8 mouse cellular contexts compared by ENCODE assay signal in genomic region chr7:55841977-55842503, GRCm38 (mm10). TPM values are rescaled to one million over a fixed set of nuclear protein-coding genes. Genes with fewer than 3 reads are reported as not detected.
A peak's percentile ranks its signal among the peaks of the same experiment; 100 is the strongest.
DNase-seq lines count a peak whose midpoint lies in the region; ATAC-seq and TF ChIP-seq lines count a peak whose summit lies in the region.

No protein-coding gene starts in this region.

- peak; percentile 70 for TF ChIP-seq POLR2A in CH12.LX (IDR thresholded peaks at IDR 0.05; ENCODE audit: low read depth, low read length)

- DNase-seq in CH12.LX (ENCODE audit: extremely low read depth), result peak; percentile 61
- peak; percentile 65 for DNase-seq in c-Kit-positive CD71-negative TER-119-negative erythroid progenitor cells, embryonic 14.5 days (ENCODE audit: low read depth)
- peak; percentile 87 for DNase-seq in forebrain, embryonic 10.5 days (ENCODE audit: extremely low spot score, low spot score)
- peak; percentile 94 to 97 for DNase-seq in kidney, postnatal 25 days
- peak; percentile 89 for DNase-seq in neural tube, embryonic 11.5 days (ENCODE audit: low spot score)

- H3K9me3 ChIP-seq in CH12.LX (replicated peaks; ENCODE audit: low read length), result no peaks in the 10 kb centered on the region
- no peaks in the 10 kb centered on the region for H3K9me3 ChIP-seq in forebrain, embryonic 10.5 days
- H3K9me3 ChIP-seq in heart, embryonic 15.5 days (replicated peaks), result no peaks in the 10 kb centered on the region
- no peaks in the 10 kb centered on the region for H3K9me3 ChIP-seq in liver, embryonic 15.5 days (replicated peaks)
- no peaks in the 10 kb centered on the region for H3K9me3 ChIP-seq in neural tube, embryonic 11.5 days (ENCODE audit: control insufficient read depth, low read length)
- H3K9me3 ChIP-seq in stomach, embryonic 16.5 days (replicated peaks; ENCODE audit: control insufficient read depth, low read length), result no peaks in the 10 kb centered on the region

- H3K27me3 ChIP-seq in CH12.LX (replicated peaks), result no peaks in the 10 kb centered on the region
- H3K27me3 ChIP-seq in forebrain, embryonic 10.5 days (ENCODE audit: poor library complexity, severe bottlenecking), result no peaks in the 10 kb centered on the region
- no peaks in the 10 kb centered on the region for H3K27me3 ChIP-seq in heart, embryonic 15.5 days
- H3K27me3 ChIP-seq in liver, embryonic 15.5 days, result 0 out of 2 replicates have a peak, but pooled peaks cover 17% of the 10 kb centered on the region
- H3K27me3 ChIP-seq in neural tube, embryonic 11.5 days (ENCODE audit: control insufficient read depth, insufficient read depth, low read length), result no peaks in the 10 kb centered on the region
- no peaks in the 10 kb centered on the region for H3K27me3 ChIP-seq in stomach, embryonic 16.5 days (ENCODE audit: control insufficient read depth, insufficient read depth, low read length)

- peaks cover 8% of the 10 kb centered on the region; the same call in 1 of the 2 replicates for H3K79me2 ChIP-seq in CH12.LX (replicated peaks; ENCODE audit: control insufficient read depth, extremely low read depth, insufficient read depth, poor library complexity, severe bottlenecking)

- dilution Hi-C loops in CH12.LX (cut with MboI; ENCODE audit: extremely low pct_ligation_motif_present, extremely low pct_unique_long_range_greater_than_20kb, low sequenced_read_pairs), result no loop called here

- H3K4me2 ChIP-seq in CH12.LX (ENCODE audit: insufficient read depth, low read depth, poor library complexity, severe bottlenecking), result peak overlapping the region; percentile 65; the same call in 1 of the 2 replicates
- peak overlapping the region; percentile 74 for H3K4me2 ChIP-seq in heart, embryonic 15.5 days
- H3K4me2 ChIP-seq in liver, embryonic 15.5 days, result peak overlapping the region; percentile 90
- H3K4me2 ChIP-seq in neural tube, embryonic 11.5 days (ENCODE audit: low read depth), result peak overlapping the region; percentile 73
- H3K4me2 ChIP-seq in stomach, embryonic 16.5 days (ENCODE audit: low read depth, low read length), result peak overlapping the region; percentile 96

- H3K36me3 ChIP-seq in CH12.LX (replicated peaks in 1 of 2; ENCODE audit: control insufficient read depth in 1 of 2, insufficient read depth in 1 of 2, low read length in 1 of 2), result peaks cover 0 to 8% of the 10 kb centered on the region in 2 experiments
- H3K36me3 ChIP-seq in forebrain, embryonic 10.5 days (replicated peaks), result peaks cover 12% of the 10 kb centered on the region
- no peaks in the 10 kb centered on the region for H3K36me3 ChIP-seq in heart, embryonic 15.5 days
- H3K36me3 ChIP-seq in liver, embryonic 15.5 days (replicated peaks), result no peaks in the 10 kb centered on the region
- H3K36me3 ChIP-seq in neural tube, embryonic 11.5 days (ENCODE audit: control insufficient read depth, insufficient read depth, low read length), result no peaks in the 10 kb centered on the region
- H3K36me3 ChIP-seq in stomach, embryonic 16.5 days (ENCODE audit: control insufficient read depth, insufficient read depth, low read length), result no peaks in the 10 kb centered on the region

- H3K4me3 ChIP-seq in CH12.LX (replicated peaks in 1 of 3; ENCODE audit: low read depth in 2 of 3, low read length in 2 of 3, poor library complexity in 1 of 3), result peak overlapping the region; percentile 58 to 90 (median 79)
- peak overlapping the region; percentile 75 for H3K4me3 ChIP-seq in forebrain, embryonic 10.5 days
- H3K4me3 ChIP-seq in heart, embryonic 15.5 days, result peak overlapping the region; percentile 99
- peak overlapping the region; percentile 74 for H3K4me3 ChIP-seq in liver, embryonic 15.5 days (replicated peaks)
- peak overlapping the region; percentile 80 for H3K4me3 ChIP-seq in neural tube, embryonic 11.5 days (ENCODE audit: low read depth, low read length)
- peak overlapping the region; percentile 83 for H3K4me3 ChIP-seq in stomach, embryonic 16.5 days (replicated peaks; ENCODE audit: low read length)

- no peak overlapping the region for H3K27ac ChIP-seq in CH12.LX (ENCODE audit: insufficient read depth, low read depth)
- H3K27ac ChIP-seq in forebrain, embryonic 10.5 days, result peak overlapping the region; percentile 96
- H3K27ac ChIP-seq in heart, embryonic 15.5 days, result peak overlapping the region; percentile 97
- H3K27ac ChIP-seq in liver, embryonic 15.5 days (replicated peaks), result peak overlapping the region; percentile 80
- H3K27ac ChIP-seq in neural tube, embryonic 11.5 days (ENCODE audit: low read depth, low read length), result peak overlapping the region; percentile 82
- H3K27ac ChIP-seq in stomach, embryonic 16.5 days (ENCODE audit: low read length), result peak overlapping the region; percentile 97

- H3K4me1 ChIP-seq in CH12.LX (ENCODE audit: control insufficient read depth in 1 of 2, insufficient read depth in 2 of 2), result peaks cover 2 to 27% of the 10 kb centered on the region in 2 experiments; a peak in 2 of 4 replicates
- peaks cover 18% of the 10 kb centered on the region for H3K4me1 ChIP-seq in forebrain, embryonic 10.5 days
- peaks cover 16% of the 10 kb centered on the region for H3K4me1 ChIP-seq in heart, embryonic 15.5 days (replicated peaks)
- H3K4me1 ChIP-seq in liver, embryonic 15.5 days (replicated peaks), result peaks cover 16% of the 10 kb centered on the region
- no peaks in the 10 kb centered on the region for H3K4me1 ChIP-seq in neural tube, embryonic 11.5 days (ENCODE audit: control insufficient read depth, insufficient read depth, low read length)
- peaks cover 10% of the 10 kb centered on the region; the same call in 1 of the 2 replicates for H3K4me1 ChIP-seq in stomach, embryonic 16.5 days (ENCODE audit: control insufficient read depth, insufficient read depth, low read length)

- WGBS in forebrain, embryonic 10.5 days, result under 1% methylated on average over 40 of the region's 47 CpGs
- under 1% methylated on average over 43 of the region's 47 CpGs for WGBS in heart, embryonic 15.5 days
- WGBS in liver, embryonic 15.5 days (ENCODE audit: insufficient replicate concordance), result under 1% methylated on average over 47 of the region's 47 CpGs
- under 1% methylated on average over 34 of the region's 47 CpGs for WGBS in neural tube, embryonic 11.5 days
- under 1% methylated on average over 44 of the region's 47 CpGs for WGBS in stomach, embryonic 16.5 days

- H3K9ac ChIP-seq in CH12.LX (ENCODE audit: insufficient read depth, low read depth), result peak overlapping the region; percentile 87
- H3K9ac ChIP-seq in heart, embryonic 15.5 days, result peak overlapping the region; percentile 97
- H3K9ac ChIP-seq in liver, embryonic 15.5 days, result peak overlapping the region; percentile 71
- H3K9ac ChIP-seq in neural tube, embryonic 11.5 days (ENCODE audit: low read length), result peak overlapping the region; percentile 95
- peak overlapping the region; percentile 95 for H3K9ac ChIP-seq in stomach, embryonic 16.5 days (ENCODE audit: low read length)

- no peak for TF ChIP-seq EP300 in CH12.LX (IDR thresholded peaks at IDR 0.05; ENCODE audit: low read length)

- no peak for TF ChIP-seq RAD21 in CH12.LX (IDR thresholded peaks at IDR 0.05; ENCODE audit: low read depth, low read length)

- peak; percentile 97 for ATAC-seq in heart, embryonic 15.5 days (replicated peaks; ENCODE audit: insufficient number of reproducible peaks, insufficient read depth, low FRiP score, low read depth)
- ATAC-seq in liver, embryonic 15.5 days (ENCODE audit: insufficient read depth), result peak; percentile 93
- peak; percentile 93 for ATAC-seq in neural tube, embryonic 11.5 days (ENCODE audit: insufficient read depth, low FRiP score, low TSS enrichment)
- peak; percentile 99 for ATAC-seq in stomach, embryonic 16.5 days (ENCODE audit: insufficient read depth, low FRiP score)

- in situ Hi-C loops in CH12.LX (cut with MboI; ENCODE audit: low pct_ligation_motif_present, low pct_unique_long_range_greater_than_20kb, low sequenced_read_pairs), result no loop called here

- no peak for TF ChIP-seq CTCF in CH12.LX (conservative IDR thresholded peaks at IDR 0.05 in 1 of 2, IDR thresholded peaks at IDR 0.05 in 1 of 2; ENCODE audit: low read depth in 2 of 2, low read length in 2 of 2)

TF ChIP-seq in CH12.LX, 34 proteins besides CTCF, POLR2A, EP300 and RAD21:
- TF ChIP-seq PAX5 (IDR thresholded peaks at IDR 0.05; ENCODE audit: low read length) (no peak), NELFE (IDR thresholded peaks at IDR 0.05; ENCODE audit: low read depth, low read length) (peak; percentile 38), UBTF (IDR thresholded peaks at IDR 0.05; ENCODE audit: low read depth, low read length) (peak; percentile 72), HCFC1 (IDR thresholded peaks at IDR 0.05; ENCODE audit: low read depth, low read length) (peak; percentile 54; the same call in 1 of the 2 replicates), SIN3A (IDR thresholded peaks at IDR 0.05; ENCODE audit: low read length) (no peak), IRF4 (IDR thresholded peaks at IDR 0.05; ENCODE audit: low read depth, low read length) (peak; percentile 25; the same call in 1 of the 2 replicates), ELF1 (IDR thresholded peaks at IDR 0.05; ENCODE audit: low read depth, low read length) (peak; percentile 75), TCF12 (IDR thresholded peaks at IDR 0.05; ENCODE audit: low read depth, low read length) (peak; percentile 35; the same call in 1 of the 2 replicates)

RNA-seq across cellular contexts. Expression of gene Cyfip1, which starts 0.5 kb away (rescaled TPM):
- 24.8 and 29.3 TPM in 2 replicates for total RNA-seq in CH12.LX (2012; rRNA removed)
- total RNA-seq in CH12.LX (2014; rRNA removed), result 19.3 and 20.1 TPM in 2 replicates
- 24.8 and 27.8 TPM in 2 replicates for polyA plus RNA-seq in CH12.LX (2012; ENCODE audit: insufficient read length, low read depth)
- polyA plus RNA-seq in forebrain, embryonic 10.5 days (2016; fragmentation: Nextera tagmentation; extraction: Ambion mirVana), result 87.6 and 88.4 TPM in 2 replicates
- 45.2 and 55.1 TPM in 2 replicates for polyA plus RNA-seq in heart, embryonic 15.5 days (2015; fragmentation: Nextera tagmentation; extraction: Ambion mirVana)
- 15.5 and 16.4 TPM in 2 replicates for polyA plus RNA-seq in liver, embryonic 15.5 days (2015; fragmentation: Nextera tagmentation; extraction: Ambion mirVana)
- polyA plus RNA-seq in neural tube, embryonic 11.5 days (2014; fragmentation: Nextera tagmentation; extraction: Ambion mirVana), result 87.9 and 90.7 TPM in 2 replicates
- polyA plus RNA-seq in stomach, embryonic 16.5 days (2015; fragmentation: Nextera tagmentation; extraction: Ambion mirVana), result 105 and 116 TPM in 2 replicates

RNA-seq across cellular contexts. Expression of gene Tubgcp5, which starts 48.1 kb away (rescaled TPM):
- total RNA-seq in CH12.LX (2012; rRNA removed) (13.0 and 15.1 TPM in 2 replicates), CH12.LX (2014; rRNA removed) (23.7 and 24.1 TPM in 2 replicates)
- polyA plus RNA-seq in CH12.LX (2012; ENCODE audit: insufficient read length, low read depth), result 26.7 and 28.8 TPM in 2 replicates
- polyA plus RNA-seq in forebrain, embryonic 10.5 days (2016; fragmentation: Nextera tagmentation; extraction: Ambion mirVana), result 33.5 and 36.2 TPM in 2 replicates
- polyA plus RNA-seq in heart, embryonic 15.5 days (2015; fragmentation: Nextera tagmentation; extraction: Ambion mirVana), result 15.7 and 19.9 TPM in 2 replicates
- polyA plus RNA-seq in liver, embryonic 15.5 days (2015; fragmentation: Nextera tagmentation; extraction: Ambion mirVana), result 6.4 and 6.5 TPM in 2 replicates
- 32.5 and 34.0 TPM in 2 replicates for polyA plus RNA-seq in neural tube, embryonic 11.5 days (2014; fragmentation: Nextera tagmentation; extraction: Ambion mirVana)
- polyA plus RNA-seq in stomach, embryonic 16.5 days (2015; fragmentation: Nextera tagmentation; extraction: Ambion mirVana), result 25.7 and 31.5 TPM in 2 replicates
